Mouse (Mus musculus) liver, postnatal 0 days (tissue): ENCODE results near the gene Astn2.

Source experiments
- CTCF ChIP-seq: sonication (generic); IDR thresholded peaks from 2 replicates; pipeline ENCODE4 v1.5.1; 2016; ENCODE audit warnings: antibody characterized with exemption, low read depth
- EP300 ChIP-seq: IDR thresholded peaks from 2 replicates; pipeline ENCODE4 v1.6.1; 2016; ENCODE audit warnings: antibody characterized with exemption, low read depth, mild to moderate bottlenecking

DNA sequence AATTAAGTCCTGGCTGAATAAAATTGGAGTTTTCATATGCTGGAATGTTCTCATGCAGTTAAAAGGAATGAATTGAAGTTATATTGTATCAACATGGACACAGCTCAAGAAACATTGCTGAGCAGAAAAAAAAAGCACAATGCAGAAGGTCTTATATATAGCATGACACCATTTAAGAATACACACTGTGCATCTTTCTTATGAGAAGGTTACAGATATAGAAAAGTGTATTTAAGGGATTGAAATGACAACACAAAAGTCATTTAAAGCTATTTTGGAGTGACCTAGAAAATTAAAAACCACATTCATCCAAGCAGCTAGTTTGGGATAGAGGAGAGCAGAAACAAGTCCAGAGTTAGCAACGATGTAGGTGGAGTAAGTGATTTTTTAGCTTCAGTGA lies 571.4 kb downstream of the Astn2 start:
- TF ChIP-seq EP300 (no peak), CTCF (no peak)
